Comparison of ENCODE assay signal across 12 mouse cellular contexts in the genomic region with DNA sequence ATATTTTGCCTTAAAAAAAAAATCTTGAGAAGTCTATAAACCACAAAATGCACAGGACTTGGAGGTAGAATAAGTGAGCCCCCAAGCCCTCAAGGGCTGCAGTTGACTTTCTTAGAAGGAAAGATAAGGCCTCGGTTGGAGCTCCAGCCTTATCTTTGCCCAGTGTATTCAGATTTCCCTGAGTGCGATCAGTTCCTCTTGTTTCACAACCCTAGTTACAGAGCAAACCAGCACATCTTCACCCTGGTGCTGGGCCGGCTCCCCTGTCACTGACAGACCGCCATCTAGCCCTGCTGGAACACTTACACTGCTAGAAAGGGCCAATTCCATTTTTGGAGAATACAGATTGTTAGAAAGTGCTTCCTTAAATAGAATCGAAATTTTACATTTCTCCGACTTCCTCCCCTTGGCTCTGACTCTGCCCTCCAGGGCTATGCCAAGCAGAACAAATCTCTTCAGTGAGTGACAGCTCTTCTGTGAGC.
DNase-seq lines count a peak whose midpoint lies in the region; ATAC-seq and TF ChIP-seq lines count a peak whose summit lies in the region.
"Had no signal": no experiment of that assay in that cellular context is flagged by ENCODE, and none has a peak within 500 bp of the region (broad histone marks: within the 10 kb centered on the region; RNA-seq: fewer than 3 reads in every experiment).

No protein-coding gene starts in this region.

- peak; percentile 56 for ATAC-seq in cerebellum, adult (ENCODE audit: insufficient number of reproducible peaks, low FRiP score, low TSS enrichment)
- ATAC-seq in heart, embryonic 14.5 days (ENCODE audit: insufficient number of reproducible peaks, insufficient read depth, low FRiP score, low read depth), result no peak; the same call in 1 of the 2 replicates
- peak; percentile 54 for ATAC-seq in liver, embryonic 13.5 days (ENCODE audit: low read depth)
- ATAC-seq: Patski had no signal

- H3K4me3 ChIP-seq in heart, embryonic 14.5 days (ENCODE audit: control insufficient read depth in 1 of 2, insufficient read depth in 1 of 2, low read depth in 1 of 2, low read length in 2 of 2), result no peak overlapping the region
- no peak overlapping the region for H3K4me3 ChIP-seq in liver, embryonic 13.5 days (replicated peaks)
- no peak overlapping the region for H3K4me3 ChIP-seq in limb, embryonic 10.5 days
- no peak overlapping the region for H3K4me3 ChIP-seq in kidney, adult 2 months (ENCODE audit: insufficient read depth, low read depth, low read length)
- H3K4me3 ChIP-seq: midbrain, embryonic 12.5 days had no signal

- no peaks in the 10 kb centered on the region for H3K9me3 ChIP-seq in heart, embryonic 14.5 days (ENCODE audit: control insufficient read depth, low read length)
- no peaks in the 10 kb centered on the region for H3K9me3 ChIP-seq in liver, embryonic 13.5 days (replicated peaks)
- H3K9me3 ChIP-seq in limb, embryonic 10.5 days (replicated peaks), result no peaks in the 10 kb centered on the region
- H3K9me3 ChIP-seq: midbrain, embryonic 12.5 days had no signal

- TF ChIP-seq CTCF in kidney, adult 2 months (conservative IDR thresholded peaks at IDR 0.05; ENCODE audit: insufficient read depth, insufficient read length, low read depth, low read length), result no peak

- H3K9ac ChIP-seq in heart, embryonic 14.5 days (ENCODE audit: low read length), result peak overlapping the region; percentile 31; the same call in 1 of the 2 replicates
- no peak overlapping the region for H3K9ac ChIP-seq in liver, embryonic 13.5 days
- H3K9ac ChIP-seq: midbrain, embryonic 12.5 days had no signal

- H3K27ac ChIP-seq in heart, embryonic 14.5 days (replicated peaks in 1 of 2; ENCODE audit: control insufficient read depth in 1 of 2, insufficient read depth in 1 of 2, low read depth in 2 of 2, low read length in 2 of 2), result peak overlapping the region; percentile 71 to 75
- no peak overlapping the region for H3K27ac ChIP-seq in liver, embryonic 13.5 days
- no peak overlapping the region for H3K27ac ChIP-seq in limb, embryonic 10.5 days
- H3K27ac ChIP-seq in kidney, adult 2 months (ENCODE audit: insufficient read depth, low read depth, low read length), result no peak overlapping the region
- H3K27ac ChIP-seq: midbrain, embryonic 12.5 days had no signal

- no peak for DNase-seq in cerebellum, adult 11 months
- no peak for DNase-seq in heart, adult 8-10 months (ENCODE audit: low spot score)
- DNase-seq in adipocyte (ENCODE audit: low spot score), result peak; percentile 49
- peak; percentile 39 for DNase-seq in liver, embryonic 13.5 days
- DNase-seq in limb, embryonic 10.5 days (ENCODE audit: low spot score), result no peak
- no peak for DNase-seq in kidney, adult 2 months
- DNase-seq: layer of hippocampus, postnatal 36 days; retina, postnatal 1 day had no signal

- 19% methylated on average over 6 of the region's 6 CpGs for WGBS in heart, embryonic 14.5 days
- WGBS in liver, embryonic 13.5 days (ENCODE audit: insufficient replicate concordance), result 17% methylated on average over 6 of the region's 6 CpGs
- 91% methylated on average over 6 of the region's 6 CpGs for WGBS in limb, embryonic 10.5 days
- WGBS in kidney, adult 2 months, result 89% methylated on average over 6 of the region's 6 CpGs

- TF ChIP-seq POLR2A in kidney, adult 2 months (IDR thresholded peaks at IDR 0.05; ENCODE audit: low read depth, low read length), result no peak

- no peaks in the 10 kb centered on the region; the same call in 1 of the 2 replicates for H3K36me3 ChIP-seq in heart, embryonic 14.5 days (ENCODE audit: control insufficient read depth, insufficient read depth, low read length)
- H3K36me3 ChIP-seq in liver, embryonic 13.5 days, result no peaks in the 10 kb centered on the region
- peaks cover 46% of the 10 kb centered on the region for H3K36me3 ChIP-seq in limb, embryonic 10.5 days
- no peaks in the 10 kb centered on the region for H3K36me3 ChIP-seq in kidney, adult 2 months (ENCODE audit: control insufficient read depth, insufficient read depth, low read length)

- H3K27me3 ChIP-seq in heart, embryonic 14.5 days (ENCODE audit: control insufficient read depth, insufficient read depth, low read length), result no peaks in the 10 kb centered on the region
- H3K27me3 ChIP-seq in liver, embryonic 13.5 days, result no peaks in the 10 kb centered on the region
- H3K27me3 ChIP-seq in limb, embryonic 10.5 days (ENCODE audit: low read depth, poor library complexity, severe bottlenecking), result no peaks in the 10 kb centered on the region
- no peaks in the 10 kb centered on the region for H3K27me3 ChIP-seq in kidney, adult 2 months (replicated peaks; ENCODE audit: control insufficient read depth, insufficient read depth, low read length)
- H3K27me3 ChIP-seq: midbrain, embryonic 12.5 days; Patski had no signal

- peaks cover 23 to 58% of the 10 kb centered on the region in 2 experiments for H3K4me1 ChIP-seq in heart, embryonic 14.5 days (ENCODE audit: control insufficient read depth in 2 of 2, insufficient read depth in 2 of 2, low read length in 2 of 2)
- H3K4me1 ChIP-seq in liver, embryonic 13.5 days (replicated peaks), result peaks cover 93% of the 10 kb centered on the region
- H3K4me1 ChIP-seq in limb, embryonic 10.5 days, result peaks cover 6% of the 10 kb centered on the region
- peaks cover 9% of the 10 kb centered on the region for H3K4me1 ChIP-seq in kidney, adult 2 months (ENCODE audit: control insufficient read depth, insufficient read depth, low read length)
- H3K4me1 ChIP-seq: midbrain, embryonic 12.5 days had no signal

- H3K4me2 ChIP-seq in heart, embryonic 14.5 days (ENCODE audit: low read length), result 0 out of 2 replicates have a peak overlapping the region, but pooled peaks have one; percentile 24
- peak overlapping the region; percentile 28; the same call in 1 of the 2 replicates for H3K4me2 ChIP-seq in liver, embryonic 13.5 days
- H3K4me2 ChIP-seq: midbrain, embryonic 12.5 days had no signal

Comparison
In these comparisons a context has a peak if more than half of its experiments do, and no peak if none do; other contexts are left out.
1. DNase-seq: peak in adipocyte (single experiment) and liver, embryonic 13.5 days (single experiment); none in cerebellum, adult 11 months (single experiment), heart, adult 8-10 months (single experiment), limb, embryonic 10.5 days (single experiment) and kidney, adult 2 months (single experiment).
2. H3K27ac ChIP-seq: peak in heart, embryonic 14.5 days (2 of 2); none in liver, embryonic 13.5 days (single experiment), limb, embryonic 10.5 days (single experiment) and kidney, adult 2 months (single experiment).